Mouse (Mus musculus) ES-E14 (cell line): ENCODE results near the gene Ndufa8.

Experiments
- HCFC1 ChIP-seq: IDR thresholded peaks from 2 replicates; pipeline ENCODE4 v1.6.1; 2012; ENCODE audit warnings: low read length, inconsistent platforms, borderline replicate concordance; ENCODE audit not compliant: insufficient read depth
- ZC3H11A ChIP-seq: IDR thresholded peaks from 2 replicates; pipeline ENCODE4 v1.6.1; 2012; ENCODE audit warnings: low read depth, mild to moderate bottlenecking, inconsistent platforms, low read length, borderline replicate concordance

DNA sequence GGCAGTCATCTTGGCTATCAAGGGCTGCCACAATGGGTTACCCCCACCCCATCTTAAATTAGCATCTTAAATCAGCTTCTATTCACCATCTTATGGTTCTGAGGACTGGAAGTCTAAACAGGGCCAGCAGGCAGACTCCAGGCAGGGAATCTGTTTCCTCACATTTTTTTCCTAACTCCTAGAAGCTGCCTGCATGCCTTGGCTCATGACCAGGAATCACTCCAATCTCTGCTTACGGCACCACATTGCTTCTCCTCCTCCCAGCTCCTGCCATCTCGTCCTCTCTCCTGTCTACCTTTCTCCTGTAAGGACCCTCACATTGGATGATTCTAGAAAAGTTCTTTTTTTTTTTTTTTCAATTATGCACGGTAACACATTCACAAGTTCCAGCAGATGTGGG lies 4.0 kb upstream of the Ndufa8 start:
- TF ChIP-seq HCFC1 (no peak), ZC3H11A (no peak)
